Mouse (Mus musculus) hindbrain, embryonic 16.5 days (tissue): Measurements from ENCODE around the gene Jakmip3. TPM values are rescaled to one million over a fixed set of nuclear protein-coding genes. Genes with fewer than 3 reads are reported as not detected.

Experiments used
- ATAC-seq: fragments of 200-750 bp; cut with Nextera tagmentation; 2 replicates; pipeline ENCODE4 v1.8.0; 2017; ENCODE audit warnings: moderate TSS enrichment, moderate library complexity
- H3K27ac ChIP-seq: fragments of 300-500 bp; sonication (generic); 2 replicates; pipeline ENCODE4 v1.5.1; 2014; ENCODE audit warnings: low read depth, mild to moderate bottlenecking, control low read depth, low read length, moderate library complexity
- H3K27me3 ChIP-seq: fragments of 300-500 bp; sonication (generic); replicated peaks from 2 replicates; pipeline ENCODE4 v1.6.1; 2014; ENCODE audit warnings: low read length; ENCODE audit not compliant: control insufficient read depth, insufficient read depth
- H3K36me3 ChIP-seq: fragments of 300-500 bp; sonication (generic); 2 replicates; pipeline ENCODE4 v1.6.1; 2014; ENCODE audit warnings: mild to moderate bottlenecking, low read length, moderate library complexity, mixed read lengths; ENCODE audit not compliant: control insufficient read depth, insufficient read depth
- H3K4me1 ChIP-seq: fragments of 300-500 bp; sonication (generic); 2 replicates; pipeline ENCODE4 v1.6.1; 2014; ENCODE audit warnings: low read depth, low read length; ENCODE audit not compliant: control insufficient read depth, insufficient read depth
- H3K4me2 ChIP-seq: fragments of 300-500 bp; sonication (generic); 2 replicates; pipeline ENCODE4 v1.6.1; 2014; ENCODE audit warnings: mild to moderate bottlenecking, low read length, control low read depth, moderate library complexity
- H3K4me3 ChIP-seq: fragments of 300-500 bp; sonication (generic); 2 replicates; pipeline ENCODE4 v1.5.1; 2014; ENCODE audit warnings: mild to moderate bottlenecking, low read length, control low read depth, moderate library complexity
- H3K9ac ChIP-seq: fragments of 300-500 bp; sonication (generic); 2 replicates; pipeline ENCODE4 v1.6.1; 2014; ENCODE audit warnings: low read depth, mild to moderate bottlenecking, control low read depth, low read length, moderate library complexity
- H3K9me3 ChIP-seq: fragments of 300-500 bp; sonication (generic); 2 replicates; pipeline ENCODE4 v1.6.1; 2014; ENCODE audit warnings: mild to moderate bottlenecking, low read length, moderate library complexity; ENCODE audit not compliant: control insufficient read depth
- WGBS: fragments of 180-500 bp; shearing (Covaris S2); extraction: QIAGEN DNeasy Blood & Tissue Kit; methylation state at CpG from one replicate; pipeline ENCODE4 v1.1.7; 2014; 5-methylcytosine and 5-hydroxymethylcytosine counted together
- polyA plus RNA-seq: library from polyadenylated mRNA; unstranded; fragments of >200 nt; fragmentation: Nextera tagmentation; extraction: Ambion mirVana; gene quantifications from 2 replicates; pipeline ENCODE4 v1.2.1, GENCODE M21; 2015

Gene Jakmip3
- polyA plus RNA-seq, 1 experiment from 2014 or later, result 12.5 TPM

DNA sequence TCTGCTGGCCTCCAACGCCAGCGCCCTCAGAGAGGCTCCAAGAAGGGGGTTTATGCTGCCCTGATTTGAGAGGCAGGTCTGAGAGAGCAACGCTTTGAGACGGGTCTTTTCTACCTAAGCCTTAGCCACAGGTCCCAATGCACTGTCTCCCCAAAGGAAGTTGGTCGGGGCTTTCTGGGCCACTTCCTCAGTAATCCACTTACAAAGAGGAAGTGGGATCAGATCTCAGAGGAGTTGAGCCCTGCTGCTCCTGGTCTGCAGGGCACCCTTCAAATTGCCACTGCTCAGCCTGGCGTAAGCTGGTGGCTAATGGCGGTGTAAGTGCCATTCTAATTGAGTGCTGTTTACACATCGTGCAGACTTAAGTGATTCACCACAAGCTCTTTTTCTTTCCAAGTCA lies 191.0 kb downstream of the Jakmip3 start:
- no peak for ATAC-seq
- no peak overlapping the region for H3K4me2 ChIP-seq
- no peak overlapping the region for H3K4me3 ChIP-seq
- H3K4me1 ChIP-seq, result peaks cover 7% of the 10 kb centered on the region
- 65% methylated on average over 8 of the region's 8 CpGs for WGBS
- H3K9me3 ChIP-seq, result no peaks in the 10 kb centered on the region
- no peak overlapping the region for H3K9ac ChIP-seq
- no peaks in the 10 kb centered on the region for H3K27me3 ChIP-seq
- no peaks in the 10 kb centered on the region for H3K36me3 ChIP-seq
- H3K27ac ChIP-seq, result no peak overlapping the region

DNA sequence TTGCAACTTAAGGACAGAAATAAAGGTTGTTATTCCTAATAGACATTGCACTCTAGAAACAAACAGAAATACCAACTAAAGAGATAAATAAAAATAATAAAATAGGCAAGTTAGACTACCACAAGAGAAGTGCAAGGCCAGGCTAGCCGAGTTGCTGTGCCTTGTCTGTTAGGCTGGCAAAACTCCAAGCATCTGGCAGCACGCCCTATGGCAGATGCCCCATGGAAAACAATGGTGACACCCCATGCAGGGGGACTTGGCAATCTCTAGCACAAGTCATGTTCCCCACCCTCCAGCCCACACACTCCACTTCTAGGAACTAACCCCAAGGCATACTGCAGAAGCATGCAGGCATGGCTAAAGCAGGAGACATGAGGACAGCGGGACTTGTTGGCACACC lies 192.9 kb downstream of the Jakmip3 start:
- Histone ChIP-seq H3K4me3 (no peak overlapping the region), H3K27ac (no peak overlapping the region), H3K9ac (no peak overlapping the region), H3K4me2 (no peak overlapping the region), H3K9me3 (no peaks in the 10 kb centered on the region), H3K4me1 (peaks cover 16% of the 10 kb centered on the region), H3K27me3 (no peaks in the 10 kb centered on the region), H3K36me3 (no peaks in the 10 kb centered on the region)
- no peak for ATAC-seq
- WGBS, result 39% methylated on average over 3 of the region's 3 CpGs

Other genes starting within 250 kb of the Jakmip3 start
- 38.0 and 75.2 TPM in 2 replicates for gene Ppp2r2d, start 94.7 kb upstream of the Jakmip3 start, polyA plus RNA-seq
- 36.6 and 37.4 TPM in 2 replicates for gene Mapk1ip1, start 94.5 kb upstream of the Jakmip3 start, polyA plus RNA-seq
- 118 and 142 TPM in 2 replicates for gene Bnip3, start 31.2 kb upstream of the Jakmip3 start, polyA plus RNA-seq
- gene Dpysl4, start 145.3 kb downstream of the Jakmip3 start, polyA plus RNA-seq, result 177 and 182 TPM in 2 replicates